20 mouse cellular contexts compared by ENCODE assay signal in the genomic region with DNA sequence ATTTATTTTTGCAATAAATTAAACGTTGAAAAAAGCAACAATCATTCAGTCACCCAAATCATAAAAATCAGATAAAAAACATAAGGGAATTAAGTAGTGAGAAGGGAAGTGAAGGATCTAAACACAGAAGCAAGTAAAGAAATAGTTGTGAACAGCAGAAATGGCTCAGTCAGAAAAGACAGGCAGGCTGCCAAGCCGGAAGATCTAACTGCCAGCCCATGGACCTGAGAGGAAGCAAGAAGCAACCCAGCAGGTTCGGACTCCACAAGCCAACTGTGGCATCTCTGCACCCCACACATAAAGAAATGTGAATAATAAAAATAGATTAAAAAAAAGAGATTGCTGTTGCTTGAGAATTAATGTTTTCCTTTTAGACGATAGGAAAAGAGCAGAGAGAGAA.
A peak's percentile ranks its signal among the peaks of the same experiment; 100 is the strongest.
DNase-seq lines count a peak whose midpoint lies in the region; ATAC-seq and TF ChIP-seq lines count a peak whose summit lies in the region.
"Had no signal": no experiment of that assay in that cellular context is flagged by ENCODE, and none has a peak within 500 bp of the region (broad histone marks: within the 10 kb centered on the region; RNA-seq: fewer than 3 reads in every experiment).

No protein-coding gene starts in this region.

- no peaks in the 10 kb centered on the region for H3K36me3 ChIP-seq in lung, embryonic 14.5 days (ENCODE audit: insufficient read depth)
- H3K36me3 ChIP-seq in stomach, postnatal 0 days (ENCODE audit: control insufficient read depth, insufficient read depth, low read length) = no peaks in the 10 kb centered on the region
- H3K36me3 ChIP-seq: embryonic facial prominence, embryonic 10.5 days; G1E; heart, embryonic 10.5 days; hindbrain, embryonic 13.5 days; limb, embryonic 15.5 days; liver, embryonic 15.5 days had no signal

- TF ChIP-seq EP300 in stomach, postnatal 0 days (optimal IDR thresholded peaks at IDR 0.05) = no peak

- WGBS in lung, embryonic 14.5 days = 41% methylated on average over 4 of the region's 4 CpGs
- 57% methylated on average over 4 of the region's 4 CpGs for WGBS in stomach, postnatal 0 days

- H3K27ac ChIP-seq in lung, embryonic 14.5 days (ENCODE audit: low read depth) = no peak overlapping the region
- H3K27ac ChIP-seq in stomach, postnatal 0 days (replicated peaks) = no peak overlapping the region
- H3K27ac ChIP-seq: embryonic facial prominence, embryonic 10.5 days; heart, embryonic 10.5 days; hindbrain, embryonic 13.5 days; limb, embryonic 15.5 days; liver, embryonic 15.5 days had no signal

- no peaks in the 10 kb centered on the region for H3K4me1 ChIP-seq in lung, embryonic 14.5 days (ENCODE audit: insufficient read depth)
- H3K4me1 ChIP-seq in stomach, postnatal 0 days (replicated peaks; ENCODE audit: control insufficient read depth, insufficient read depth) = no peaks in the 10 kb centered on the region
- H3K4me1 ChIP-seq: embryonic facial prominence, embryonic 10.5 days; heart, embryonic 10.5 days; hindbrain, embryonic 13.5 days; limb, embryonic 15.5 days; liver, embryonic 15.5 days had no signal

- no peaks in the 10 kb centered on the region for H3K9me3 ChIP-seq in lung, embryonic 14.5 days (ENCODE audit: low read depth, low read length)
- no peaks in the 10 kb centered on the region for H3K9me3 ChIP-seq in stomach, postnatal 0 days (ENCODE audit: control insufficient read depth, low read length)
- H3K9me3 ChIP-seq: embryonic facial prominence, embryonic 10.5 days; G1E; heart, embryonic 10.5 days; hindbrain, embryonic 13.5 days; limb, embryonic 15.5 days; liver, embryonic 15.5 days had no signal

- ATAC-seq in lung, embryonic 14.5 days (ENCODE audit: insufficient read depth) = no peak
- ATAC-seq in stomach, postnatal 0 days (ENCODE audit: low FRiP score, low TSS enrichment) = no peak
- ATAC-seq: activated CD4-positive, CD25-positive, alpha-beta regulatory T cell, adult 4 months; lung, postnatal 0 days had no signal

- intact Hi-C loops in gastrocnemius, postnatal 36 days (cut with DNase I) = no loop called here

- DNase-seq in cerebellum, postnatal 10 days = peak; percentile 76 to 80
- no peak for DNase-seq in cerebellum, adult 8-10 months
- DNase-seq in gastrocnemius, postnatal 10 days = peak; percentile 5
- no peak for DNase-seq in gastrocnemius, postnatal 36 days
- peak; percentile 54 for DNase-seq in lung, embryonic 14.5 days
- no peak for DNase-seq in lung, postnatal 4 days
- peak; percentile 16 for DNase-seq in brain, adult 2 months (ENCODE audit: low read depth, low spot score)
- no peak for DNase-seq in stomach, postnatal 0 days (ENCODE audit: low spot score)
- DNase-seq: adrenal gland, postnatal 10 days; kidney, adult 8-10 months; kidney, postnatal 25 days; thymus, postnatal 25 days had no signal

- no peak overlapping the region for H3K4me3 ChIP-seq in lung, embryonic 14.5 days (ENCODE audit: low read depth, low read length)
- no peak overlapping the region for H3K4me3 ChIP-seq in stomach, postnatal 0 days (ENCODE audit: low read depth, low read length)
- H3K4me3 ChIP-seq: embryonic facial prominence, embryonic 10.5 days; heart, embryonic 10.5 days; hindbrain, embryonic 13.5 days; limb, embryonic 15.5 days; liver, embryonic 15.5 days had no signal

- TF ChIP-seq CTCF in lung, embryonic 14.5 days (IDR thresholded peaks at IDR 0.05; ENCODE audit: low read depth) = no peak
- TF ChIP-seq CTCF in stomach, postnatal 0 days (IDR thresholded peaks at IDR 0.05; ENCODE audit: low read depth) = no peak

- H3K9ac ChIP-seq in lung, embryonic 14.5 days = no peak overlapping the region
- H3K9ac ChIP-seq in stomach, postnatal 0 days (ENCODE audit: low read length) = no peak overlapping the region
- H3K9ac ChIP-seq: hindbrain, embryonic 13.5 days; limb, embryonic 15.5 days; liver, embryonic 15.5 days had no signal

- no peak overlapping the region for H3K4me2 ChIP-seq in lung, embryonic 14.5 days
- no peak overlapping the region for H3K4me2 ChIP-seq in stomach, postnatal 0 days (replicated peaks; ENCODE audit: low read depth)
- H3K4me2 ChIP-seq: hindbrain, embryonic 13.5 days; limb, embryonic 15.5 days; liver, embryonic 15.5 days had no signal

- no peaks in the 10 kb centered on the region for H3K27me3 ChIP-seq in lung, embryonic 14.5 days (ENCODE audit: insufficient read depth, low read length)
- no peaks in the 10 kb centered on the region for H3K27me3 ChIP-seq in stomach, postnatal 0 days (ENCODE audit: control insufficient read depth, insufficient read depth, low read length)
- H3K27me3 ChIP-seq: hindbrain, embryonic 13.5 days; limb, embryonic 15.5 days; liver, embryonic 15.5 days had no signal

Comparison
In these comparisons a context has a peak if more than half of its experiments do, and no peak if none do; other contexts are left out.
1. DNase-seq: peak in cerebellum, postnatal 10 days (2 of 2), gastrocnemius, postnatal 10 days (single experiment), lung, embryonic 14.5 days (single experiment) and brain, adult 2 months (single experiment); none in cerebellum, adult 8-10 months (single experiment), gastrocnemius, postnatal 36 days (0 of 2), lung, postnatal 4 days (0 of 2) and stomach, postnatal 0 days (single experiment).